Mouse (Mus musculus) gastrocnemius, postnatal 10 days (tissue): ENCODE data around the gene Nfam1. TPM values are rescaled to one million over a fixed set of nuclear protein-coding genes. Genes with fewer than 3 reads are reported as not detected.

Experiments used
- DNase-seq: peaks from one replicate; pipeline ENCODE4 v3.0.0; 2021; ENCODE audit warnings: mixed read lengths
- microRNA-seq, 2 experiments: library from miRNA; unstranded; fragments of <30 nt; microRNA quantifications; one replicate each; pipeline ENCODE4 v1.2.0; 2021
- total RNA-seq, 2 experiments: library from RNA; stranded (reverse); gene quantifications; 2 replicates each; pipeline ENCODE4 v1.2.3; 2021

The Nfam1 gene
- total RNA-seq, 2 experiments from 2014 or later, result 1.4 to 3.0 TPM

DNA sequence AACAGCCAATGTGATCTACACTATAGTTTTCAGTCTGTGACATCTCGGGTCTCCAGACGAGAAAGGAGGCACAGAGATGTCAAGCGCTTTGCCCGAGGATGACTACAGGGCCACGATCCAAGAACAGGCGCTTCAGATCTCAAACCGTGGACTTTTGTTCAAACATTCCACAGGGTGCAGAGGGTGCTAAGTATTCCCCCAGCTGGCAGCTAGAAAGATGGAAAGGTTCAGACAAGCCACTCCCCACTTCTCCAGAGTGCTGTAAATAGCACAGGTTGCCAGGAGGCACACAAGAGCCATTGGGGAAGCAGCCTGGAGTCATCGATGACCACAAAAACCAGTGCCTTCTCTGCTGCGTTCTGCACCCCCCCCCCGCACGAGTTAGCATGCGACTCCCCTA, 74.0 kb downstream of the Nfam1 start:
- no peak for DNase-seq

DNA sequence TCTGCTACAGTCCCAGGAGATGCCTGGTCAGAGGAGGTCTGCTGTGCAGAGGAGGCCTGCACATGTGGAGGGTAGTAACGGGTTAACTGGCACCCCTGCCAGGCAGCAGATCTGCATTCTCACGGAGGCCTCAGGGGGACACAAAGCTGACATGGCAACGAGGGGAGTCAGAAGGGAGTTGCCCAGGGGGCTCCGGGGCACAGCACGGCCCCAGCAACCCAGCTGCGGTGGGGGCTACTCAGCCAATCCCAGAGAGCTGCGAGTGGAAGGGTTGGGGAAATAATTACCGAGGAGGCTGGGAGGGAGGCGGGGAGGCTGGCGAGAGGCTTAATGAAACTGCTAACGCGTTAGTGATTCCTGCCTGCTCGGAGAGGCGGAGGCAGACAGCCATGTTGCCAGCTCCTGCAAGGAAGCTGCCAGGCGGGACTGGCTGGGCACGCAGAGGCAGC, 74.8 kb downstream of the Nfam1 start:
- DNase-seq, result no peak

DNA sequence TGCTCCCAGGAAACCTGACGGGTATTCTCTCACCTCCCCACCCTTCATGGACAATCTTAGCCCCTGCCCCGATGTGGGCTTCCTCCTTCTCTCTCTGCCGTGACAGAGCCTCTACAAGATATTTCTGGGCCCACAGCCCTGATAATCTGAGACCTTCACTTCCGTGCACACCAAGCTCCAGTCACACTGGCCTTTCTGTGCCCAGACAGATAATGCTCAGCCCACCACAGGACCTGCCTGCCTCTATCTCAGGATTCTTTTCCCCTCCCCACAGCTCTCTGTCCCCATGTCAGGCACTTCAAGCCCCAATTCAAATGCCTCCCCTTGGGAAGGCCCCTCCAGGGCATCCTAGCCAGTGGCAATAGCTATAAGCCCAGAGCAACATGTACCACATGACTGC, 76.4 kb downstream of the Nfam1 start:
- DNase-seq, result no peak

- DNase-seq, result no peak
These were observed 76.8 kb downstream of the Nfam1 start for GRCm38 (mm10) chr15:82956310-82956709.

GRCm38 (mm10) chr15:82955286-82955685, 77.8 kb downstream of the Nfam1 start:
- no peak for DNase-seq

DNA sequence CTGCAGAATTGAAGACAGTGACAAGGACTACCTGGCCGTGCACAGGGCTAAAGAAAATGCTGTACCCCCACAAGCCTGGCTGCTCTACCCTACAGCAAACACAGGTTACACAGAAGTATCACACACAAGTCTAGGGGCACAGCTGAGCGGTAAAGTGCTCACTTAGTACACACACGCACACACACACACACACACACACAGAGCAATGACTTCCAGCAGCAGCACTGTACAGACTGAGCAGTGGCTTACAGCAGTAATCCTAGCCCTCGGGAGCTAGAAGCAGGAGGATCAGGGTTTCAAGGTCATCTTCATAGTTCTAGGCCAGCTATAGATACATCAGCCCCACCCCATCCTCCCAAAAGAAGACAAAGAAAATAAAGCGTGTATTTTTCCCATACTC, 79.1 kb downstream of the Nfam1 start:
- DNase-seq, result no peak

DNA sequence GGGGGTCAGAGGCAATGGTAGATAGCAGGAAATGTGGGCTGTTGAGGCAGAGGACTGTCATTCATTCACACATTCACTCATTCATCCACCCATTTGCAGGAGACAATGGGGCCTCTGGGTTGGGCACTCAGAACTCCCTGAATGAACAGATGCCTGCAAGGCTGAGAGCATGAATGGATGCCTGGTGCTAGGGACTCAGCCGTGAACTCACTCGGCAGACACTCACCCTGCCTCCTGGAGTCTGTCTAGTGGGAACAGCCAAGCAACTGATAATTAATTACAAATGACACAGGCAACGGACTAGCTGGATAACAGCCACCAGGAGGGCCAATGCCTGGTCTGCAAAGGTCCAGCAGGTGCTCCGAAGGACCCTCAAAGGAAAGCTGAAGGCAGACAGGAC, 80.0 kb downstream of the Nfam1 start:
- DNase-seq, result no peak

GRCm38 (mm10) chr15:82952292-82952705, 80.8 kb downstream of the Nfam1 start:
- DNase-seq, result peak; percentile 32

DNA sequence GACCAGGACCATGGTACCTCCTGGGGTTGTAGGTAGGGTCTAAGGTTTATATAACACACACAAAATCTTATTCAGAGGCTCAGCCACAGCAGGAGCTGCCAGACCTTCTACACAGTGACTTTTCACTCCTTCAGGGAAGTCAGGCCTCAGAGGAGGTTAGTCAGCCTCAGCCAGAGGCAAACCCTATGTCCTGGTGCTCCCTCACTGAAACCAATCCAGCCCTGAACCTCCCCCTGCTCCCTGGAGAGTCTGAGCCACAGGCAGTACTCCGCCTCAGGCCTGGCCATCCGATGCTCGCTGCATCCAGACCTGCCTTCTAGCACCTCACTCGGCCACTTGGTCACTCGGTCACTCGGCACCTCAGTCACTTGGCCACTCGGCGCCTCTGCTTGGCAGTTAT, 82.9 kb downstream of the Nfam1 start:
- DNase-seq, result no peak

- peak; percentile 35 for DNase-seq
These were observed 85.7 kb downstream of the Nfam1 start for GRCm38 (mm10) chr15:82947431-82947830.

DNA sequence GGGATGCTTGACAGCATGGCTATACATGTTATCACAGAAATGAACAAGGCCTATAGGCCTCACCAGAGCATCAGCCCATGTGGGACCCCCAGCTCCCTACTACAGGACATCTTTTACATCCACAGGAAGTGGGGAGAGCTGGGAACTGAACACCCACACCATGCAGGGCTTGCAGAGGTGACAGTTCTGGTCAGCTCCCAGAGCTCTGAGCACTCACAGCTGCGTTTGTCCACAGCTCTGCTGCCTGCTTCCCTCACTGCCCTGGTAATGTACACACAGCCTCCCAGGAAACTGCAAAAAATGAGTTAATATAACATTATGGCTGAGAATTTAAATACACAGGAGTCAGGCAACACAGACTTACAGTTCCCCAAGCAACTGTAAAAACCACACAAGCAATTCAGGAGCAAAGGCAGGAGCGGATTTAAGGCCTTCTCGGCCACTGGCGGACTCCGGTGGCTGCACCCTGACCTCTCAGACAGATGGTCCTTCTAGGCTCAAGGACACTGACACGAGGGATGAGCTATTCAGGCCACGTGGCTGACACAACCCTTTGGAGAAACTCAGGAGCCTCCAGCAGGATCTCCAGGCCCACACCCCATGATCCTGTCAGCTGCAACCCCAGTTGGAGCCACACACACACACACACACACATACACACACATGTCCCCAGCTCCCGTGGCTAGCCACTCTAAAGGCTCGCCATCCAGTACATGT, 88.5 kb downstream of the Nfam1 start:
- DNase-seq, result no peak

Small RNA genes lying within 50 kb of the gene (microRNA-seq; reads per million reads assigned to microRNA genes)
- 0.75 to 0.95 reads per million in 2 experiments for gene Mir3080

Other genes with a start within 250 kb of the Nfam1 start
- gene Cyp2d26, start 239.0 kb downstream of the Nfam1 start, total RNA-seq, result under 1 TPM in 1 of 2 experiments, not detected in 1; 0.43 TPM
- gene Tcf20, start 45.4 kb downstream of the Nfam1 start, total RNA-seq, result 10 to 100 TPM; 33.4 to 40.6 TPM
- gene Serhl, start 56.2 kb upstream of the Nfam1 start, total RNA-seq, result 10 to 100 TPM; 34.8 to 35.4 TPM
- gene Rrp7a, start 89.5 kb upstream of the Nfam1 start, total RNA-seq, result 10 to 100 TPM; 41.0 to 44.3 TPM
- gene Poldip3, start 116.1 kb upstream of the Nfam1 start, total RNA-seq, result 10 to 100 TPM; 33.8 to 43.3 TPM
- 100 to 1,000 TPM in 1 of 2 experiments, 10 to 100 TPM in 1; 91.3 to 102 TPM for gene Cyb5r3, start 139.3 kb upstream of the Nfam1 start, total RNA-seq
- gene A4galt, start 218.5 kb upstream of the Nfam1 start, total RNA-seq, result 1 to 10 TPM; 5.3 to 7.0 TPM